Mouse (Mus musculus): ENCODE measurements around the gene Prss40.
"Not testable (repeated sequence)": the region's sequence is repeated elsewhere in the genome, so short reads cannot be mapped to it uniquely, and the experiment has no call there.

Gene Prss40

DNA sequence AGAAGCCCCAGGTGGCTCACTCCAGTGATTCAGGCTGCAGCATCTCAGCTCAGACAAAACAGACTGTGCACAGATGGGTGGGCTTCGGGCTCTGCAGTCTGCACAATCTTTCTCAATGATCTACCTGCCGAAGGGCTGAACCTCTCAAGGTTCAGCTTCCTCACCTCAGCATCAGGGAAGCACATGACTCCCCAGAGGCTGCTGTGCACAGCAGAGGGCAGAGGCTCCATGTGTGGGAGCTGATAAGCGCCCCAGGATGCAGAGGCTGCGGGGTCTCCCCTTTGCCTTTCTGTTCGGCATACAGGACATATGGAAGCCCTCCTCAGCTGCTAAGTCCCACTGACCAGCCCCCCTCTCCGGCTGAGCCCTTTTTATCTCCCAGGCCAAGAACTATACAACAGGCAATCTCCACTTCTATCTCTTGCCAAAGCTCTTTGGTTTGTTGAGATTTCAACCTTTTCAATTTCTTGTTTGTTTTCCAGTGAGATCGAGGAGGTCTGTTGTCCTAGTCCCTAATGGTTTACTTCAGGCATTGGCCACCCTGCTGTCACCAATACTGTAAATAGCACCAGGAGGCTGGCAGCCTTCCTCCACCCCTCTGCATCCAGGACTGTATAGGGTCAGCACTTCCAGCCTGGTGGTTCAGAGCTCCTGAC lies 25.6 kb downstream of the Prss40 start, which contains the start of gene Cfc1:
Gene Cfc1, plus strand, starts transcription at position 606 of the 656 bp plus-strand sequence.
- DNase-seq (ENCODE audit: low read depth, low spot score), result not testable (repeated sequence)

DNA sequence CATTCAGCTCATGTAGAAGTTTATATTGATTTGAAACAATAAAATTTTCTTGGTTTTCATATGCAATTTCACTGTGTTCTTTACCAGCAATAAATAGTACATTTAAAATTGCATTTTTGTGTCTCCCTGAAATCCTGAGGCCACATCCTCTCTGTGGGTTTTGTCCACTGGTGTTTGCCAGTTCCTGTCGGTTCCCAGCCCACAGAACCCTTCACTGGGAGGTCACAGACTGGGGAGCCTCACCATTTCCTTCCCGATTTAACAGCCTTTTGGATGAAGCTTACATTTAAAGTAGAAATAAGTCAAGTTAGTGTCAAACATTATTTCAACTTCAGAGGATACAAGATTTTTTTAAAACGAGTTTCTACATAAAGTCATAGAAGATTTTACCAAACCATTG lies 26.2 kb downstream of the Prss40 start:
- DNase-seq (ENCODE audit: low read depth, low spot score), result not testable (repeated sequence)

DNA sequence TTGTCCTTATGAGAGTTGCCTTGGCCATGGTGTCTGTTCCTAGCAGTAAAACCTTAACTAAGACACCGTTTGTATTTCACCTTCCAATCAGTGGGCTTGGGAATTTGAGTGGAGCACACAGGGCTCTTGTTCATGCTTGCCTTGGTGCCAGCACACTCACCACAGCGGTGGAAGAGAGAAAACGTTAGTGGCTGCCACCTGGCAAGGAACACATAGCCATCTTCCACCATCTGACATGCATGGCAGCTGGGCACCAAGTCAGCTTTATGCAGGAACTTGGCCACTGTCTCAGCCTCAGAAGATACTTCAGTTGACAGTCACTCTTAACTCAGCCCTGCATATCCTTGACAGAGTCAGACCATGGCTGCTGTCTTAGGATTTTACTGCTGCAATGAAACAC lies 37.1 kb downstream of the Prss40 start:
- no peak for DNase-seq (ENCODE audit: low read depth, low spot score)

DNA sequence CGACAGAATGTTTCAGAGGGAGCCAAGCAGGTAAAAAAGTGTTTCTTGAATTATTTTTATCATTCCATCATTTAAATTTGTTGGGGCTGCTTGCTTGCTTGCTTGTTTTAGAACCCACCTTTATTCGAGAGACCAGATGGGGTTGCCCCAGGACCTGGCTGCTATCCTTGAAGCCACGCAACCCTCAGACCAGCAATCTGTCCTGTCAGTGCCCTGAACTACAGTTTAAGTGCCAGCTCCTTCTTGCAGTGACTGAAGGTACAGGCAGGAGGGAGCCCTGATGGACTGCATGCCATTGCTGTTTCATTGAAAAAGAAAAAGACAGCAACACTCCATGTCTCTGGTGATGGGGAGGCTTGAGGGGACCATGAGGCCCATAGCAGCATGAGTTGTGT lies 37.9 kb downstream of the Prss40 start:
- DNase-seq (ENCODE audit: low read depth, low spot score), result no peak

DNA sequence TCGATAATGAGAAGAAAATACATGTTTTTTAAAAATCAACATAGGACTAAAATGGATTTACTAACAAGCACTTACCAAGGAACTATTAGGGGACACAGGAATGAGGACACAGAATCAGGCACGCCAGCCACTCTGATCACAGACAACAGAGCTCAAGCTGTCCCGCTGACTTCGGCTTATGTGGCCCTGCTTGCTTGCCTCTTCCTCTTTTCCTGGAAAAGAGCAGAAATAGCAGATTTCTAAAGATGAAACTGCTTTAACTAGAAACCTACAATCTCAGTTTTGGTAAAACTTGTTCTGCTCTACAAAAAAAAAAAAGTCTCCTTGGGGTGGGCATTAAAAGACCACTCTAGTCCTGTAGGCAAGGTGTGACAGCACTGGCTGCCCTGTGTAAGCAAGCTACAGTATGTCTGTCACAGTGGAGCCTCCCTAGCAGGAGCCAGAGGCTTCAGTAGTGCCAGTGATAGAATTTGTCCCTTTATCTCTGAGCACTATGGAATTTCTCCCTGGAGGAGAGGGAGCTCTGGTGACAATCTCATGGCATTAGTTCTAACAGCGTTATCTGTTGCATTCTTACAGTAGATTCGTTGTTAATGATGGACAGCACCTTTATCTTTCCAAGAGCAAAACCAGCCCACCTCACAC lies 38.4 kb downstream of the Prss40 start:
- DNase-seq (ENCODE audit: low read depth, low spot score), result no peak

DNA sequence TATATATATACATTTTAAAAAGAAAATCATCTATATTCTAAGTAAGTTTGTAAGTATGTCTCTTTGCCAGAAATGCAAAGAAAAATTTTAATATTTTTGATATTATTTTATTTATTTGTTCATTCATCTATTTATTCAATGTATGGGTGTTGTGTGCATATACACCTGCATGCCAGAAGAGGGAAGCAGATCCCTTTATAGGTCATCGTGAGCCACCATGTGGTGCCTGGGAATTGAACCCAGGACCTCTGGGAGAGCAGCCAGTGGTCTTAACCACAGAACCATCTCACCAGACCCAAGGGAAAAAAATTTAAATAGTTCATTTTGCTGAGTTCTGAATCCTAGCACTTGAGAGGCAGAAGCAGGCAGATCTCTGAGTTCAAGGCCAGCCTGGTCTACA lies 42.5 kb downstream of the Prss40 start:
- DNase-seq (ENCODE audit: low read depth, low spot score), result no peak

DNA sequence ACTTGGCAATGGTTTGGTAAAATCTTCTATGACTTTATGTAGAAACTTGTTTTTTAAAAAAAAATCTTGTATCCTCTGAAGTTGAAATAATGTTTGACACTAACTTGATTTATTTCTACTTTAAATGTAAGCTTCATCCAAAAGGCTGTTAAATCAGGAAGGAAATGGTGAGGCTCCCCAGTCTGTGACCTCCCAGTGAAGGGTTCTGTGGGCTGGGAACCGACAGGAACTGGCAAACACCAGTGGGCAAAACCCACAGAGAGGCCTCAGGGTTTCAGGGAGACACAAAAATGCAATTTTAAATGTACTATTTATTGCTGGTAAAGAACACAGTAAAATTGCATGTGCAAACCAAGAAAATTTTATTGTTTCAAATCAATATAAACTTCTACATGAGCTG lies 42.9 kb downstream of the Prss40 start:
- not testable (repeated sequence) for DNase-seq (ENCODE audit: low read depth, low spot score)

DNA sequence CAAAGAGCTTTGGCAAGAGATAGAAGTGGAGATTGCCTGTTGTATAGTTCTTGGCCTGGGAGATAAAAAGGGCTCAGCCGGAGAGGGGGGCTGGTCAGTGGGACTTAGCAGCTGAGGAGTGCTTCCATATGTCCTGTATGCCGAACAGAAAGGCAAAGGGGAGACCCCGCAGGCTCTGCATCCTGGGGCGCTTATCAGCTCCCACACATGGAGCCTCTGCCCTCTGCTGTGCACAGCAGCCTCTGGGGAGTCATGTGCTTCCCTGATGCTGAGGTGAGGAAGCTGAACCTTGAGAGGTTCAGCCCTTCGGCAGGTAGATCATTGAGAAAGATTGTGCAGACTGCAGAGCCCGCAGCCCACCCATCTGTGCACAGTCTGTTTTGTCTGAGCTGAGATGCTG lies 43.4 kb downstream of the Prss40 start:
- DNase-seq (ENCODE audit: low read depth, low spot score), result not testable (repeated sequence)

DNA sequence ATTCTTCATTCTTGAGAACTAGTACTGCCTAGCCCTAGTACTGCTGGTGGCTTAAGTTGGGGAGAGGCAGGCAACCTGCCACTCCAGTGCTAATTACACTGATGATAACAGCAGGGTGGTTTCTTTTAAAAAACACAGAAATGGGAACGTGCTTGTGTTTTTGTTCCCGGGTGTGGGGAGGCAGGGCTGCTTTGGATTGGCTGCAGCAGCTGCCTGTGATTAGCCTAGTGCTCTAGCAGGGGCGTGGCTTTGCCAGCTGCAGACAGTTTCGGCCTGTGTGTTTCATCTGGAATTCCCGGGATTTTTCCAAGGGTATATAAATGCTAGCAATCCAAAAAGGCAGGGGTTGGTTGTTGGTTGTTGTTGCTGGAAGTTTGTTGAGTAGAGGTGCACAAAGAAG lies 44.1 kb downstream of the Prss40 start:
- no peak for DNase-seq (ENCODE audit: low read depth, low spot score)

DNA sequence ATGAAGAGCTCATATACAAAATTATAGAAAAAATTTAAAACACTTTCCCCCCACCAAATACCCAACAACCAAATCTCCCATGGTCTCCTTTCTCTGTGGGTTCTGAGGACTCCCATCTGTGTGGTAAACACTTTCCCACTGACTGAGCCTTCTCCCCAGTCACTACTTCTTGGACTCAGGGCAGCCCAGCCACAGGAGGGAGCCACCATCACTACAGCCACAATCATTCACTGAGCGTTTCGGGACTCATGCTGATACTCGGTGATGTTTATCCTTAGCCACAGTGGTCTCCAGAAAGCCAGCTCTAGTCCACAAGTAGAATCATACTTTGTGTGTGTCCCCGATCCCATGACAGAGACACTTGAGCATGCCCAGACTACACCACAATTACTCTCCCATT lies 47.7 kb downstream of the Prss40 start:
- DNase-seq (ENCODE audit: low read depth, low spot score), result no peak

DNA sequence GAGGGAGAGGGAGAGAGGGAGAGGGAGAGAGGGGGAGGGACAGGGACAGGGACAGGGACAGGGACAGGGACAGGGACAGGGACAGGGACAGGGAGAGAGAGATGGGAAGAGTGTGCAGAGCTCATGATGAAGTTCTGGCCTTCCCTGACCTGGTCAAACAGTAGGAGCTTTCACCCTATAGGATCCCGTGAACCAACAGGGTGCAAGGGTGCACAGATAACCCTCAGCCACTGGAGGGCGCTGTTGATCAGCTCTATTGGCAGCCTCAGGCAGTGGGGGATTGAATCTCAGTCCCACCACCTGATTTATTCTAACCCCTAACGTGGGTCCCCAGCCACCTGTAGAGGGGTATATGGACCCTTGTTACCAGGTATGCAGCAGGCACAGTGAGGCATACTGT lies 49.7 kb downstream of the Prss40 start:
- DNase-seq (ENCODE audit: low read depth, low spot score), result peak; percentile 60

DNA sequence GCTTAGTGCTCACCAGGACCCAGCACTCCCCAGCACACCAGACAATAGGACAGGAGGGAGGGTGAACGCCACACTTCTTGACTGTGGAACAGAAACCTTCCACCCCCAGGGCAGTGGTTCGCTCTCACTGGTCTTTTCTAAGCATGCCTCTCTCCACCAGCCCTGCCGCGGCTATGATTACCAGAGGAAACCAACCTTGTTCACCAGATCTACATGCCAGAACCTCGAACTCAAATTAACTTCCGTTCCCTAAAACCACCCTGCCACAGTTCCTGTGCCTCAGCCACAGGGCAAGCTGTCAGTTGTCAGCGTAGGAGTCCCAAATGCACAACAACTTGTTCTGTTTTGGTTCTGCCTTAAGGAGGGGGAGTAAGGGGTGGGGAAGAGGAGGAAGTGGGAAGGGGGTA lies 50.2 kb downstream of the Prss40 start:
- DNase-seq (ENCODE audit: low read depth, low spot score), result peak; percentile 82

DNA sequence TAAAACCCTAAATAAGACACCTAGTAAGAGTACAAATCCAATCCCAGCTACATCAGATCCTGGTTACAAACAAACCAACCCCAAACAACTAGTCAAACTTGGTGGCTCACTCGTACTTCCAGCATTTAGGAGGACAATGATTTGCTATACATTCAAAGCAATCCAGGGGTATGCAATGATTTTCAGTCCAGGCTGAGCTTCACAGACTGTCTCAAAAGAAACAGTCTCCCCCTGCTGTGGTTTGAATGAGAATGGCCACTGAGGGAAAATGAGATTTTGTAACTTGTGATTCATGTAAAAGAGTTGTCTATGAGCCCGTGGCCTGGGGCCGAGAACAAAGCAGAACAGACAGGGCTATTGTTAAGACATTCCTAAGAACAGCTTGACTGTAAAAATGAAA lies 52.8 kb downstream of the Prss40 start:
- DNase-seq (ENCODE audit: low read depth, low spot score), result no peak

DNA sequence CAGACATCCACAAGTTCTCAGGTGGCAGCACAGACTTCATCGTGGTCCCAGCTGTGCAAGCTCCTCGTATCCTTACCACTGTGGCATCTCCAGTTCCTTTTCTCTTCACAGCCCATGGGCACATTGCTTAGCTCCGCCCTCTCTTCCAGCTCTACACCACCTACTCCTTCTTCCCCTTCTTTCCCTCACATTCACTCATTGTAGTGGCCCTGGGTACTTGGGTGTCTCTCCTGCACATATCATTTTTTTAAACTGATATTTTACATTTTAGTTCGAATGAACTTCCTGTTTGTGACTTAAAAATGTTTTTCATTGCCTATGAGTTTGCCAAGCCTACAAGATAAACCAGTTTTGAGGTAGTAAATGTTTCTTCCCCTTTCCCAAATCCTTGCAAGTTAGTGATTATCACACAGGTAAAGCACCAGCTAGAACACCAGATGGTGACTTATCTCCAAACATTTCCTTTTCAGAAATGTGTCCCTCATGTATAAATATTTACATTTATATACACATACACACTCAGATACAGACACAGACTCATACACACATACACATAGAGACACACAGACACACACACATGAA lies 54.7 kb downstream of the Prss40 start:
- no peak for DNase-seq (ENCODE audit: low read depth, low spot score)

DNA sequence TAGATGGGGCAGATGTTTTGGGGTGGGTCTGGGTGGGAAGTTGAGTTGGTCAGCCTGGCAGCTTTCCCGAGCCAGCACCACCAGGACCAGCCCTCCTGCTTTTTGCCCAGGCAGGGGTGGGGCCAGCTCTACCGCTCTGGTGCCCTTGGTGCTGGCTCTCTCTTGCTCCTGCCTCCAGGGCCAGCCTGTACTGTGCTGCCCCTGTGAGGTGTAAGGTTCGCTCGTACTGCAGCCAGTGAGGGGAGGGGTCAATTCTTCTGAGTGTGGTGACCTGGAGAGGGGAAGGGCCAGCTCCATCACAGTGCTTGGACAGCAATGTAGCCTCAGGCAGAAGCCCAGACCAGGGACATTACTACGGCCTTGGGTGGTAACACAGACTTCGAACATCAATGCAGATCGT lies 55.4 kb downstream of the Prss40 start:
- DNase-seq (ENCODE audit: low read depth, low spot score), result no peak

DNA sequence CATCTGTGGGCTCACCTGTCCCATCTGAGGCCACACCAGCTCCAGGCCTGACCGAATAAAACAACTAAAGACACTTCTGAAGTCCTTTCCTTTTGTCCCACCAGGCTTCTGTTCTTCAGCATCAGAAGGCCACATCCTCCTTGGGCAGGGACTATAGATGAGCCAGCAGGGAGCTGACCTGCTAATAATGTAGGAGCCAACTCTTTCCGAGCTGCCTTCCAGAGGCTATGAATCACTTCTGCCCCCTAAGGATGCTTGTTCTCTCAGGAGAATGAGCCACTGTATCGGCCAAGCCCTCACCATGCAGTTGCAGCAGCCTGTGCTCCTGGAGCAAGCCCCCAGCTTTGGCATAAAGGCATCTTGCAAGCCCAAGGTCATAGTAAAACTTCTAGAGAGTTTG lies 57.8 kb downstream of the Prss40 start:
- DNase-seq (ENCODE audit: low read depth, low spot score), result no peak

All from CD4-positive helper T cell, adult 2 months (primary cell).